Mouse (Mus musculus) ES-E14 (cell line): ENCODE measurements around the gene Trim7. TPM values are rescaled to one million over a fixed set of nuclear protein-coding genes. Genes with fewer than 3 reads are reported as not detected.

Experiments used
- DNase-seq: peaks from one replicate; pipeline ENCODE4 v3.0.0-alpha.2; 2013; ENCODE audit warnings: low read depth, low spot score
- H3K27ac ChIP-seq: 2 replicates; pipeline ENCODE4 v1.5.1; 2012; ENCODE audit warnings: low read depth, mild to moderate bottlenecking, low read length, moderate library complexity, mixed read lengths; ENCODE audit not compliant: poor library complexity, insufficient read depth, severe bottlenecking
- H3K36me3 ChIP-seq: 2 replicates; pipeline ENCODE4 v1.6.1; 2012; ENCODE audit warnings: mild to moderate bottlenecking, low read length, moderate library complexity, mixed read lengths; ENCODE audit not compliant: control insufficient read depth, poor library complexity, insufficient read depth, severe bottlenecking
- H3K4me1 ChIP-seq, 2 experiments: fragments of 150-350 bp in 1 of 2; sonication (generic) in 1 of 2; 2 replicates each; pipeline ENCODE4 v1.6.1; 2012; ENCODE audit warnings: low read length in 2 of 2, mild to moderate bottlenecking in 1 of 2, mixed read lengths in 1 of 2; ENCODE audit not compliant: control insufficient read depth in 2 of 2, insufficient read depth in 2 of 2, poor library complexity in 1 of 2
- H3K4me3 ChIP-seq, 2 experiments: fragments of 150-350 bp in 1 of 2; sonication (generic) in 1 of 2; 2 replicates each; pipeline ENCODE4 v1.5.1; 2012; ENCODE audit warnings: low read length in 2 of 2, low read depth in 1 of 2, mild to moderate bottlenecking in 1 of 2, mixed read lengths in 1 of 2; ENCODE audit not compliant: insufficient read depth in 1 of 2, poor library complexity in 1 of 2, severe bottlenecking in 1 of 2
- H3K9ac ChIP-seq: 2 replicates; pipeline ENCODE4 v1.6.1; 2012; ENCODE audit warnings: low read depth, mild to moderate bottlenecking, low read length, mixed read lengths; ENCODE audit not compliant: poor library complexity, insufficient read depth, severe bottlenecking
- H3K9me3 ChIP-seq: fragments of 150-350 bp; sonication (generic); 2 replicates; pipeline ENCODE4 v1.6.1; 2012; ENCODE audit warnings: low read depth, mild to moderate bottlenecking, low read length; ENCODE audit not compliant: control insufficient read depth, insufficient read depth
- CHD2 ChIP-seq: IDR thresholded peaks from 2 replicates; pipeline ENCODE4 v1.6.1; 2014; ENCODE audit warnings: mild to moderate bottlenecking, low read depth, low read length, inconsistent platforms
- HCFC1 ChIP-seq: IDR thresholded peaks from 2 replicates; pipeline ENCODE4 v1.6.1; 2012; ENCODE audit warnings: low read length, inconsistent platforms, borderline replicate concordance; ENCODE audit not compliant: insufficient read depth
- MAFK ChIP-seq: IDR thresholded peaks from 2 replicates; pipeline ENCODE4 v1.6.1; 2014; ENCODE audit warnings: mild to moderate bottlenecking, low read depth, low read length, inconsistent platforms; ENCODE audit not compliant: insufficient read depth
- ZC3H11A ChIP-seq: IDR thresholded peaks from 2 replicates; pipeline ENCODE4 v1.6.1; 2012; ENCODE audit warnings: low read depth, mild to moderate bottlenecking, inconsistent platforms, low read length, borderline replicate concordance
- ZNF384 ChIP-seq: IDR thresholded peaks from 2 replicates; pipeline ENCODE4 v1.6.1; 2012; ENCODE audit warnings: low read depth, low read length, inconsistent platforms
- in situ Hi-C, 2 experiments: fragments of 600-800 bp; cut with MboI; formaldehyde crosslinking; loops; one replicate each; pipeline ENCODE4 v1.15.1; 2025; ENCODE audit warnings: low sequenced_read_pairs in 2 of 2, inconsistent platforms in 1 of 2; ENCODE audit not compliant: unreplicated experiment in 2 of 2
- total RNA-seq: library from RNA; depleted of rRNA; stranded (reverse); fragments of 300-350 nt; gene quantifications from 2 replicates; pipeline ENCODE4 v1.2.3, GENCODE M21; 2012

The Trim7 gene
- total RNA-seq, 1 experiment, result 6.1 TPM

DNA sequence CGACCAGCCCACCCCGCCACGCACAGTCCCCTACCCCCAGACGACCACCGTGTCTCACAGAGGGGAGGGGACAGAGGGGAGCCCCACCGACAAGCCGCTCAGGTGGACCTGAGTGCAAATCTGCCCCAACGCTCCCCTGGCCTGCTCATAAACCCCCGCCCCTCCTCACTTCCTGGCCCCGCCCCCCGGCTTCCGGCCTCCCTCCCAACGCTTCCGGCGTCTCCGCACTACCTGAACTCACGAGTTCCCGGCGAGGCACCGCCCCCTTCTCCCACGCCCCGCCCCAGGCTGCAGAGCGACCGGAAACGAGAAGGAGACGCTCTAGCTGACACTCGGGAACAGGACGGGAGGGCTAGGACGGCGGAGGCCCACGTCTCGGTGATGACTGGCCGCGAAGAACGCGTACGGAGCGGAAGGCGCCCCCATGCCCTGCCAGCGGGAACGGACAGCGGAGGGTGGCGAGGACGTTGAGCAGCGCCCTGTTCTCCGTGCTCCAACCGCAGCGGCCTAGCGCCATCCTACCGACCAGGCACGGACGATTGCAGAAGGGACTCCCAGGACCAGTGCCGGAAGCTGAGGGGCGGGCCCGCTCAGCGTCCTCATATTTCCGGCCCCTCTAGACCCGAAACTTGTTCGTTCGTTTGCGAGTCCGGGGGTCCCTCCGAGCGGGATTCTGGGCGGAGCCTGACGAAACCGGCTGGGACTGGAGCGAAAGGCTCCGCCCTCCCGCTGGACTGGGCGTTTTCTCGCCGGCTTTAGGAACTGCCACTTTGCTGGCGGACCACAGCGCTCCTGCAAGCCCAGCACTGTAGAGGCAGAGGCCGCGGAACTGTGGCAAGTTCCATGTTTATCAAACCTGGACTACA lies 8.9 kb upstream of the Trim7 start, which contains the start of gene Trim41:
Gene Trim41 (minus strand): TSS at position 554 of the 866 bp plus-strand sequence.
- Histone ChIP-seq H3K9me3 (no peaks in the 10 kb centered on the region), H3K9ac (peak within 1 kb of the TSS; percentile 98), H3K4me1 (peaks cover 0 to 2% of the 10 kb centered on the region in 2 experiments; a peak in 1 of 4 replicates), H3K36me3 (peaks cover 15% of the 10 kb centered on the region), H3K27ac (peak within 1 kb of the TSS; percentile 98), H3K4me3 (peak within 1 kb of the TSS; percentile 96 to 99)
- TF ChIP-seq ZC3H11A, result no peak
- peak; percentile 80 for TF ChIP-seq HCFC1
- peak; percentile 99 for DNase-seq
- in situ Hi-C loops, result no loop called here

DNA sequence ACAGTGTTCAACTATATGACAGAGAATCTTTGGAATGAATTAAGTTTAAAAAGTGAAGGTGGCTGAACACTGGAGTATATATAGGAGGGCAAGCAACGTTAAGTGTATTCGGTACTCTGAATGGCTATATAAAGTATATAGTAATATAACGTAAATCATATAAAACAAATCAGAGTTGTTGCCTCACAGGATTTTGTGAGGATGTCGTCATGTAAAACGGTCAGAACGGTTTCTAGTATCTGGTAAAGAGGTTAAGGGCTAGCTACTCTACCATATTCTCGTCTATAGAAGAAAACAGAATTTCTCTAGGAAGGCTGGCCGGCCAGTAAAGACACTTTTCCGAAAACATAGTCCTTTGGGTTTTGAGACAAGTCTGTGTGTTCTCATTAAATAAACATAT lies 8.1 kb upstream of the Trim7 start:
- no peak overlapping the region; the same call in 1 of the 2 replicates for H3K27ac ChIP-seq
- TF ChIP-seq CHD2, result no peak; the same call in 1 of the 2 replicates
- no peak for TF ChIP-seq MAFK
- no peak for TF ChIP-seq HCFC1
- TF ChIP-seq ZNF384, result no peak
- TF ChIP-seq ZC3H11A, result no peak

DNA sequence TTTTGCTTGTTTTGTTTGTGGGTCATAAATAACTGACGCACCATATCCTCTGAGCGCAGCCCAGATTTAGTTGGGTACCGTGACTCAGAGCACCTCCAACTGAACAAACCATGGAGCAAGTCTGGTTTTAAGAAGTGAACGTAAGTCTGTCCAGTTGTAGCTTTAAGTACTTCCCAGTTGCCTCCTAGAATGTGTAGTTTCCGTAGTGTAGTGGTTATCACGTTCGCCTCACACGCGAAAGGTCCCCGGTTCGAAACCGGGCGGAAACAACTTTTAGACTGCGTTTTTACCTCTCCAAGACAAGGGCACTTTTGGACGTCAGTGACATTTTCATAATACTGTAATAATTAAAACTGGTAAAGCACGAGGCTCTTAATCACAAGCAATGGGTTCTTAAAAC lies 7.6 kb upstream of the Trim7 start:
- H3K4me1 ChIP-seq, result peaks cover 0 to 2% of the 10 kb centered on the region in 2 experiments; a peak in 1 of 4 replicates
- H3K4me3 ChIP-seq, result peak overlapping the region; percentile 35 to 99
- in situ Hi-C loops, result no loop called here
- no peak overlapping the region for H3K27ac ChIP-seq
- no peaks in the 10 kb centered on the region for H3K9me3 ChIP-seq
- peak; percentile 91 for DNase-seq
- H3K36me3 ChIP-seq, result peaks cover 5% of the 10 kb centered on the region
- H3K9ac ChIP-seq, result no peak overlapping the region; the same call in 1 of the 2 replicates
- TF ChIP-seq HCFC1 (no peak), MAFK (peak; percentile 94)

More for the DNA sequence above, 8.1 kb upstream of the Trim7 start:
- H3K4me1 ChIP-seq, result peaks cover 0 to 2% of the 10 kb centered on the region in 2 experiments; a peak in 1 of 4 replicates
- peaks cover 9% of the 10 kb centered on the region for H3K36me3 ChIP-seq
- peak overlapping the region; percentile 96 to 99 for H3K4me3 ChIP-seq
- DNase-seq, result no peak
- in situ Hi-C loops, result no loop called here
- H3K9me3 ChIP-seq, result no peaks in the 10 kb centered on the region
- peak overlapping the region; percentile 45; the same call in 1 of the 2 replicates for H3K9ac ChIP-seq

DNA sequence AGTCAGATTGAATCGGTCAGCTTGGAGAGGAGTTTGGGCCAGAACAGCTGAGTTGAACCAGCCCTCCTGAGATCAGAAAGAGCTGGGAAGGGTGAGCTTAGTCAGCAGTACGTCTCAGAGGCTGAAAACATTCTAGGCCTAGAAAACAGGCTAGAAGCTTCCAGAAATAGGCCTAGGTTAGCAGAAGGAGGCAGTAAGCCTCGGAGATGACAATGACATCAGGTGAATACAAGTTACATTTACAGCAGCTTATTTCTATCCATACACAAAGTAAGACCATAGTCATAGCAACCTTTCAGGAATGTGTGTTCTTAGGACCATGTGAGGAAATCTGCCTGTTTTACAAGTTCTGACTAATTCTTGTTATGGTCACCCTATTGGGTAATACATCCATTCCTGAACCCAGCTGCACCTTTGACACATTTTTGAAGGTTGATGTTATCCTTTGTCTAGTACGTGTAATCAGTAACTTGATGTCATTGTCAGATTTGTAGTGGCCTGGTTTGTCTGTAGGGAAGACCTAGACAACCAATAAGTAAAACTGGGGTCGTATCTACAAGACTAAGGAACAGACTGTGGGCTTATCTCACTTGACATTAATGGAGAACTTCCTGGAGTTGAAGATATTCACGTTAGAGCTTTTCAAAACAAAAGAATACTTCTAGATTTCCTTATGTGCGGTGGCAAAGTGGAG lies 6.2 kb upstream of the Trim7 start:
- Histone ChIP-seq H3K9ac (no peak overlapping the region), H3K4me1 (peaks cover 0 to 2% of the 10 kb centered on the region in 2 experiments; a peak in 1 of 4 replicates), H3K27ac (no peak overlapping the region), H3K4me3 (no peak overlapping the region), H3K9me3 (no peaks in the 10 kb centered on the region), H3K36me3 (peaks cover 4% of the 10 kb centered on the region)
- DNase-seq, result no peak
- TF ChIP-seq ZC3H11A (no peak), ZNF384 (no peak), MAFK (no peak), HCFC1 (no peak), CHD2 (no peak)
- in situ Hi-C loops, result no loop called here
